Mouse (Mus musculus) hindbrain, embryonic 15.5 days (tissue): ENCODE measurements around the gene Vmn2r39. TPM values are rescaled to one million over a fixed set of nuclear protein-coding genes. Genes with fewer than 3 reads are reported as not detected.
"Not testable (repeated sequence)": the region's sequence is repeated elsewhere in the genome, so short reads cannot be mapped to it uniquely, and the experiment has no call there.

Experiments used
- ATAC-seq: fragments of 200-750 bp; cut with Nextera tagmentation; 2 replicates; pipeline ENCODE4 v1.8.0; 2017; ENCODE audit warnings: low read depth, moderate number of reproducible peaks, moderate TSS enrichment; ENCODE audit not compliant: low FRiP score
- H3K27ac ChIP-seq: fragments of 300-500 bp; sonication (generic); replicated peaks from 2 replicates; pipeline ENCODE4 v1.5.1; 2015; ENCODE audit warnings: mild to moderate bottlenecking, inconsistent platforms
- H3K27me3 ChIP-seq: fragments of 300-500 bp; sonication (generic); 2 replicates; pipeline ENCODE4 v1.6.1; 2015; ENCODE audit warnings: control low read depth, inconsistent platforms
- H3K36me3 ChIP-seq: fragments of 300-500 bp; sonication (generic); 2 replicates; pipeline ENCODE4 v1.6.1; 2015; ENCODE audit warnings: control low read depth, inconsistent platforms
- H3K4me1 ChIP-seq: fragments of 300-500 bp; sonication (generic); replicated peaks from 2 replicates; pipeline ENCODE4 v1.6.1; 2015; ENCODE audit warnings: control low read depth, inconsistent platforms
- H3K4me2 ChIP-seq: fragments of 300-500 bp; sonication (generic); 2 replicates; pipeline ENCODE4 v1.6.1; 2015; ENCODE audit warnings: moderate library complexity, mild to moderate bottlenecking, inconsistent platforms
- H3K4me3 ChIP-seq: fragments of 300-500 bp; sonication (generic); 2 replicates; pipeline ENCODE4 v1.5.1; 2015; ENCODE audit warnings: mild to moderate bottlenecking, inconsistent platforms
- H3K9ac ChIP-seq: fragments of 300-500 bp; sonication (generic); 2 replicates; pipeline ENCODE4 v1.6.1; 2015; ENCODE audit warnings: inconsistent platforms
- H3K9me3 ChIP-seq: fragments of 300-500 bp; sonication (generic); 2 replicates; pipeline ENCODE4 v1.6.1; 2016; ENCODE audit warnings: control low read depth, inconsistent platforms
- WGBS: fragments of 180-500 bp; shearing (Covaris S2); methylation state at CpG from one replicate; pipeline ENCODE4 v1.1.7; 2015; 5-methylcytosine and 5-hydroxymethylcytosine counted together
- polyA plus RNA-seq: library from polyadenylated mRNA; unstranded; fragments of >200 nt; fragmentation: Nextera tagmentation; extraction: Ambion mirVana; gene quantifications from 2 replicates; pipeline ENCODE4 v1.2.1, GENCODE M21; 2015

Gene Vmn2r39
- polyA plus RNA-seq: not detected in 2 replicates

DNA sequence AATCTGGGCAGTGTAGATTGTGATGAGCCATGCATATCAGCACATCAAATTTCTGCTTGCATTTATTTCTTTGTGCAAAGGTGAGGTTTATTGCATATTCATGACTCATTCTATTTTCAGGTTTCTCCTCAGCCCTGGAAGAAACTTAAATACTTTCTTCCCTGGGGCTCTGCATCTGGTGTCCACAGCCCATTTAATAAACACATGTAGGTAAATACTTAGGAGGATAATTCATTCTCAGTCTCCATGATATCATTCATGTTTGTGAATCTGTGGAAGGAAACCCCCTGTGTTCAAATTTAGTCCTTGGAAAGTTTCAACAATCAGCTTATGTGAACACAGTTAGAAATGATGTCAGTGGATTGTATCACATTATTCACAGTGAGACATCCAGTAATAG lies at the start of gene Vmn2r39:
Vmn2r39 (minus strand) TSS at position 101 of the 400 bp plus-strand sequence.
- H3K4me1 ChIP-seq, H3K9me3 ChIP-seq, H3K27ac ChIP-seq: not testable (repeated sequence)

DNA sequence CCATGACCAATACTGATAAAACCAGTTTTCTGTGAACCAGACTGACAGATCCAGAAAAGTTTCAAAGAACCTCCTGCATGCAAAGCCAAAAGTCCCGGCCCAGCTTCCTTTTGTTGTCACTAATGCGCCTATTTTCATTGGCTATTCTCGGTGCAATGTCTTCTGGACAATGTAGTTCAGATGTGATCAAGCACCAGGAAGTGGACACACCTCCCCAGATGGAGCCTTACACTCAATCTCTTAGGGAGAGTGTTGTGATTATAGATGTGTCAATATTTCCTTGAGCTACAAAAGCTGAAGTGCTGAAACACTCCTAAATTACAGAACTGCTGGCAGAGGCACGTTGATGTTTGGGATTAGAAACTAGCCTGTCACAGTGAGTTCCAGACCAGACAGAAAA lies 34.8 kb upstream of the Vmn2r39 start:
- not testable (repeated sequence) for H3K9me3 ChIP-seq, ATAC-seq, H3K27ac ChIP-seq, H3K4me2 ChIP-seq, H3K4me3 ChIP-seq, H3K27me3 ChIP-seq, H3K36me3 ChIP-seq, H3K4me1 ChIP-seq, H3K9ac ChIP-seq
- WGBS: 83% methylated on average over 4 of the region's 4 CpGs

More for the DNA sequence above, at the start of gene Vmn2r39:
- not testable (repeated sequence) for ATAC-seq, H3K36me3 ChIP-seq, H3K4me2 ChIP-seq, H3K4me3 ChIP-seq, H3K27me3 ChIP-seq, H3K9ac ChIP-seq

Other genes with a start within 250 kb of the Vmn2r39 start
- gene Vmn2r40, start 99.4 kb downstream of the Vmn2r39 start, polyA plus RNA-seq: not detected in 2 replicates
- gene Vmn2r38, start 67.1 kb upstream of the Vmn2r39 start, polyA plus RNA-seq: not detected in 2 replicates
- gene Vmn2r37, start 192.9 kb upstream of the Vmn2r39 start, polyA plus RNA-seq: not detected in 2 replicates